Mouse (Mus musculus): ENCODE data around the gene Tspan11. TPM values are rescaled to one million over a fixed set of nuclear protein-coding genes. Genes with fewer than 3 reads are reported as not detected.

The Tspan11 gene
- total RNA-seq, 2 experiments from 2014 or later, result 3.8 to 5.5 TPM

Other genes starting within 250 kb of the Tspan11 start
- 100 to 1,000 TPM; 115 to 139 TPM for gene Prmt8, start 118.1 kb upstream of the Tspan11 start, total RNA-seq (2021)

Data from left cerebral cortex, postnatal 14 days (tissue).